Mouse (Mus musculus) cerebellum, postnatal 14 days (tissue): ENCODE measurements around the gene 2610021A01Rik.
A peak's percentile ranks its signal among the peaks of the same experiment; 100 is the strongest.
"Not testable (repeated sequence)": the region's sequence is repeated elsewhere in the genome, so short reads cannot be mapped to it uniquely, and the experiment has no call there.

Experiments used
- DNase-seq, 2 experiments: peaks; one replicate each; pipeline ENCODE4 v3.0.0; 2021; ENCODE audit warnings: mixed read lengths in 2 of 2

The 2610021A01Rik gene

GRCm38 (mm10) chr7:41599034-41599813, at the start of gene 2610021A01Rik:
Gene 2610021A01Rik, plus strand, starts transcription at chr7:41599230.
- peak; percentile 86 to 90 for DNase-seq

- no peak for DNase-seq
These were observed 38.3 kb upstream of the 2610021A01Rik start for GRCm38 (mm10) chr7:41560681-41561080.

DNA sequence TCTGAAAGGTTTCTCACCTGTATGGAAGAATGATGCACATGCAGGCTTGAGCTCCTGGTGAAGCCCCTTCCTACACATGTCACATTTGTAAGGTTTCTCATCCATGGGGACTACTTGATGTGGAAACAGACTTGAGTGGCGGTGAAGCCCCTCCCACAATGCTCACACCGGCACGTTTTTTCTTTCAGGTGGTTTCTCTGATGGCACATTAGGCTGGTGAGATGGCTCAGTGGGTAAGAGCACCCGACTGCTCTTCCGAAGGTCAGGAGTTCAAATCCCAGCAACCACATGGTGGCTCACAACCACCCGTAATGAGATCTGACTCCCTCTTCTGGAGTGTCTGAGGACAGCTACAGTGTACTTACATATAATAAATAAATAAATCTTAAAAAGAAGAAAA, 25.5 kb upstream of the 2610021A01Rik start, which contains the start of gene Gm6871:
Gm6871 (minus strand) TSS at position 101 of the 400 bp plus-strand sequence.
- DNase-seq = not testable (repeated sequence)

DNA sequence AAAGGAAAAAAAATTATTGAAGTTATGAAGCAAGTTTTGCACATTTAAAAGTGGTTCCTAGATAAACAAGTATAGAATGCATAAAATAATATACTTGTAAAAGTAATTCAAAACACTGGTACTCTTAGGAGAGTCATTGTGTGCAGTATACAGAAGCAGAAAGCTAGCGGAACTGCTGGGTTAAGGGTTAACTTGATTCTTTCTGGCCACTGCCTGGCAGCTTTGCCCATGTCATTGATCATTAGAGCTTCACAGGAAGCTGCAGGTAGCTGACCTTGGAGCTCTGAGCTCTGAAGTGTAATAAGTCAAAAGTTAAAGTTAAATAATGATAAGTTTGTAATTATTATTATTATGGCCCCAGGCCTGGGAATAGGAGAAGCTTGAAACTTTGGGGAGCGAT, 21.1 kb upstream of the 2610021A01Rik start:
- no peak for DNase-seq

GRCm38 (mm10) chr7:41582028-41582427, 17.0 kb upstream of the 2610021A01Rik start:
- DNase-seq = no peak

DNA sequence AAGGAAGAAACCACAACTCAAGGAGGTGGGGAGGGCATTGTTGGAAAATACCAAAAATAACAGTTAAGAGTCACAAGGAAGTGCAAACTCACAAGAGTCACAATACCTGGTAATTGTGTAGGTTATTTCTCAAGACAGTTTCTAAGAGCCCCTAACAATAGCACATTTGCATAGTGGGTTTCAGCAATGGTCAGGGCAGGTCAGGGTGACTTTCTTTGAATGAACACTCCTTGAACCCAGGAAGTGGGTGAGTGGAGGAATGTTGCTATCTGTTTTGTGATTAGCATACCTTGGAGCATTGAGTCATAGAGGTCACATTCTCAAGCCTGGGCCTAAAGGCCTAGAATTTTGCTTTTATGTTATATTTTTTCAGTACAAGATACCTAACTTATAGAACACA, 11.2 kb upstream of the 2610021A01Rik start:
- not testable (repeated sequence) for DNase-seq

DNA sequence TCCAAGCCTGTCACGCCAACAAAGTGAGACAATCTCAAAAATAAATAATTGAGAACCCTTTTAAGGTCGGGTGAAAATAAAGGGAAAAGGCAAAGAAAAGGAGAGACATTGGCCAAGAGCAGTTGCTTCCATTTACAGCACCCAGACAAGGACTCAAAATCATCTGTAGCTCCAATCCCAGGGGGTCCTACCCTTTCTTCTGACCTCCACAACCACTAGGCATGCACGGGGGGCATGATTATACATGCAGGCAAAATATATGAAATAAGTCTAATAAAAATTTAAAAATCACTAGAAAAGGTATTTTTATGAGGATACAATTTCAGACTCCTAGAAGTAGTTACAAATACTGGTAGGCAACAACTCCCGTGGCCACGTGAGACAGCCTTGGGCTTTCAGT, 415 bp upstream of the 2610021A01Rik start:
- no peak for DNase-seq

GRCm38 (mm10) chr7:41599932-41600548, 1.0 kb downstream of the 2610021A01Rik start:
- DNase-seq = peak in 1 of 2 experiments; percentile 6

GRCm38 (mm10) chr7:41611654-41612053, 12.6 kb downstream of the 2610021A01Rik start:
- DNase-seq = no peak

GRCm38 (mm10) chr7:41616241-41616640, 17.2 kb downstream of the 2610021A01Rik start:
- DNase-seq = not testable (repeated sequence)

GRCm38 (mm10) chr7:41632409-41633220, 33.6 kb downstream of the 2610021A01Rik start, which contains the start of gene Zfp788:
Gene Zfp788, plus strand, starts transcription at chr7:41633203.
- DNase-seq = peak; percentile 92 to 95

DNA sequence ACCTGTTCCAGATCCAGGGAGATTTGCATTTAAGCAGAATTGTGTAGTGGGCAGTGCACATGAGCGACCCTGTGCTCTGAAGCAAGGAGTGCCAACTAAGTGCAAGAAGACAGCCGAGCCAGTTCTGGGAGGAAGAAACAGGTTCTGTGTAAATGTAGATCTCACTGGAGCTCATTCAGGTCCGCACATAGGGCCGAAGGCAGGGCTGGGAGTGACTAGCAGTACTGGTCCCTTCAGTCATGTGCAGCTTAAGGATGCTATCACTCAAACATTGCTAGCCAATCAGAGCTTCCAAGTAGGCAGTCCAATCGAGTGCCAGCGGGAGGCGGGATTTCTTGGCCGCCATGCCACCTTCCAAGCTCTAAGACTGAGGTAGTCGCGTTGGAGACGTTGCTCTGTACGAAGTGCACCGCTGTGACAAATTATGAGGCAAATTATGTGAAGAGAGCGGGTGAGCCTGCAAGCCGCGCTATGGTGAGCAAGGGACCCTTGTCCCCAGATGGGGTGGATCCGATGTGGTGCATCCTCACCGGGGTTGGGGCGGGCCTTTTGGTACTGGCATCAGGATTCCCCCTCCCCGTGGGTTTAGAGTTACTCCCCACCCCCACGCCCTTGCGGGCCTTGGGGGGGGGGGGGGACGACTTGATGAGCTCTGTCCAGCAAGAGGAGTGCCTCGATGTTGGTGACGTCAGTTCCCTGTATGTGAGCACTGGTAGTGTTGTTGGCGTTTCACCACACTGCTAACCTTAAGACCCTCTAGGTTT, 34.4 kb downstream of the 2610021A01Rik start:
- peak; percentile 97 to 98 for DNase-seq

GRCm38 (mm10) chr7:41674326-41674725, 75.3 kb downstream of the 2610021A01Rik start:
- not testable (repeated sequence) for DNase-seq
